Mouse (Mus musculus): ENCODE results near the gene Mgat4b.

Gene Mgat4b

DNA sequence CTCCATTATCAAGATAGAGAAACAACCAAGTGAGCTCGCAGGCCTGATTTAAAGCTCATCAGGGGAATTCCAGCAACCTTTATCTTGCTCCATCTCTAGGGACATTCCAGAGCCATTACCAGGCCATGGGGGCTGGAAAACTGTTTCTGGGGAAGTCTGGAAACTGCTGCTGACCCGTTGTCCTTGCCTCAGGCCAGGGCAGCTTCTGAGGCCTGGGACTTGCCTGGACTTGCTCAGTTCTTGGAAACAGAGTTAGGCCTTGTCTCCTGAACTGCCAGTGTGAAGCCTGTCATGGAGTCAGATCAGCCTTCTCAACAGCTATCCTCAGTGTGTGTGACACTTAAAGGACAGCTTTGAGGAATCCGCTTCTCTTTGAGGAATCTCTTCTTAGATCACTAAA is 41.5 kb downstream of the Mgat4b start:
- DNase-seq (ENCODE audit: low spot score): peak; percentile 68

- no peak for DNase-seq (ENCODE audit: low spot score)
These were observed 42.1 kb downstream of the Mgat4b start for GRCm38 (mm10) chr11:50252684-50253265.

DNA sequence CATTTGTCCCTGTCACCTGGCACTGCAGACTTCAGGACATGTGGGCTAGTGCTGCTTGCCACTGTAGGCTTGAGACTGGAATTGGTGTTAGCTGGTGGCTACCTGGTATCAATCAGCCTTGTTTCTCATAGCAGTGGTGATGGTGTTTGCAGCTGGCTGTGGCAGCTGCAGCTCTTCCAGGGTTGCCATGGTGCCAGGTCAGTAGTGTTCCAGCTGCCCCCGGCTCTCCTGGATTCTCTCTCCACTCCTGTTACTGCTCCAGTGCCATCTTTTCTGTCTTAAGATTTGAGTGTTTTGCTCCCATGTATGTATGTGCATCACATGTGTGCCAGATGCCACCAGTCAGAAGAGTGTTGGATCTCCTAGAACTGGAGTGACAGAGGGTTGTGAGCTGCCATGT is 42.7 kb downstream of the Mgat4b start:
- DNase-seq (ENCODE audit: low spot score): no peak

- no peak for DNase-seq (ENCODE audit: low spot score)
These were observed 43.4 kb downstream of the Mgat4b start for GRCm38 (mm10) chr11:50254010-50254580.

DNA sequence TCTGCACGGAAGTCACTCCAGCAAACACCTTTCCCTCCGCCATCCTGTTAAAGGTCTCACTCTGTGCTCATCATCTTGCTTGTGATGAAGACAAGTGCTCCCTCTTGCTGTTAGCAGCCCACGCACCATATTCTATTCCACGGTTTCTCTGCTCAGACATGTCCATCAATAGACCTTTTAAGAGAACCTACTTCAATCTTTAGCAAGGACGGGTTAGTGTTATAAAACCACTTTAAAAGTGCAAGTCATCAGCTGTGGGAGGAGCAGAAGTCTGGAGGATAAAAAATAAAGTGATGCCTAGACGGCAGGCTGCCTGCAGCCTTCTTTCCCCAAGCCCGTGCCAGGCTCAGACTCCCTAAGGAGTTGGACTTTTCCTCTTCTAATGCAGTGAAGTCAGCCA is 45.9 kb downstream of the Mgat4b start:
- DNase-seq (ENCODE audit: low spot score): peak; percentile 45

GRCm38 (mm10) chr11:50258310-50258709 is 47.6 kb downstream of the Mgat4b start:
- DNase-seq (ENCODE audit: low spot score): no peak

DNA sequence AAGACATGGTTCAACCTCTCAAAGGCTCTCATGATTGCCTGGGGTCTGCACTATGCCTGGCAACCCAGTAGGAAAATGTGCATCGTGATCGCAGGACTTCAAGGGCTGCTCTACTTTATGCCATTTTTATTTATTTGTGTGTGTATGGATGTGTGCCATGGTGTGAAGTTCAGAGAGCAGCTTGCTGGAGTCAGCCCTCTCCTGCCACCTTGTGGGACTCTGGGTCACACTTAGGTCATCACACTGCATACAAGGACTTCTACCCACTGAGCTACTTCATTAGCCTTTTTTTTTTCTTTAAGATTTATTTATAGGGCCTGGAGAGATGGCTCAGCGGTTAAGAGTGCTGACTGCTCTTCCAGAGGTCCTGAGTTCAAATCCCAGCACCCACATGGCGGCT is 51.3 kb downstream of the Mgat4b start:
- peak; percentile 57 for DNase-seq (ENCODE audit: low spot score)

- DNase-seq (ENCODE audit: low spot score): no peak
These were observed 52.5 kb downstream of the Mgat4b start for GRCm38 (mm10) chr11:50263198-50263597.

DNA sequence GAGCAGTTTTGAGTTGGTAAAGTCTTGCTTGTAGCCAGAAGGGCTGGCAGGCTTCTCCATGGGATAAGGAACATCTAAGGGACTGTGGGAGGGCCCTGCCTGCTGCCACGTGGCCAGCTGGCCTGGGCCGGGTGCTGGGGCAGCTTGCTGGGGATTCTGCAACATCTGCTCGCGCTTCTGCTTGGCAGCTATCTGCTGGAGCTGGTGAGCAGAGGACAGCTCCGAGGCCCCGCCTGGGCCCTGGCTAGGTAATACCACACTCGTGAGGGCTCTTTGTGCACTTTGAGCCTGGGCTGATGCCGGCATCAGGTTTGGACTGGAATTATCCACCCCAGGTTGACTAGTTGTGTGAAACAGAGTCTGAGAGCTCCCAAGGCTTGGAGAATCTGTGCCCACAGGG is 55.2 kb downstream of the Mgat4b start:
- peak; percentile 83 for DNase-seq (ENCODE audit: low spot score)

- no peak for DNase-seq (ENCODE audit: low spot score)
These were observed 56.3 kb downstream of the Mgat4b start for GRCm38 (mm10) chr11:50266997-50267396.

GRCm38 (mm10) chr11:50269163-50269562 is 58.5 kb downstream of the Mgat4b start:
- DNase-seq (ENCODE audit: low spot score): peak; percentile 53

GRCm38 (mm10) chr11:50269885-50270284 is 59.2 kb downstream of the Mgat4b start:
- no peak for DNase-seq (ENCODE audit: low spot score)

DNA sequence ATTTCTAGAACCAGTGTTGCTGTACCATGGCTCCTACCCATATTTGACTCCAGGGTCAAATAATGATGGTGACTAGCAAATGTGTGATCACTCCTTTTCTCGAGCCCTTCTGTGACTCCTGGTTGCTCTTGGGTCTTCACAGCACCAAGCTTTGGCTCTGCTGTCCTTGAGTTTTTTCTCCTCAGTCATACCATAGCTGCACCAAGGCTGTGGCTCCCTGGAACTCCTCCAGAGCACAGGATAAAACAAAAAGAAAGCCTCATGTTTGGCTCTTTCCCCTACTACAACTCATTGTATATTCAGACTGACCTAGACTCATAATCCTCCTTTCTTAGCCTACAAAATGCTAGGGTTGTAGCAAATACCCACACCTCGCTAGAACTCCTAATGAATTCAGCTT is 62.1 kb downstream of the Mgat4b start:
- no peak for DNase-seq (ENCODE audit: low spot score)

DNA sequence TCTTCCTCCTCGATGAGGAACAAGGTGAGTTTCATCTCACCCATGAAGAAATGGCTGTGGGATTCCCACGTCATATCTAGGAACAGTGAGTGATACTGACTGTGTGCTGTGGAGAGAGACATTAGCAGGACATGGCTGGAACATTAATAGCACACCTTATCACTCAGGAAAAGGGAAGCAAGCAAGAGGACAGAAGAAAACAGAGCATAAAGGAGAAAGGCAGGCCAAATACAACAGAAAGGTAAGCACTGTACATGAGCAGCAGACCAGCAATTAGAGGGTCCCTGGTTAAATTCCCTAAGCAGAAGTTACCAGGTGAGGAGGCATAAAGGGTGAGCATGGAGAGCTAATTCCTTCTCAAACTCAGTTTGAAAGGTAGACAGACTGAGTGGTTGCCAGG is 64.4 kb downstream of the Mgat4b start:
- no peak for DNase-seq (ENCODE audit: low spot score)

- peak; percentile 48 for DNase-seq (ENCODE audit: low spot score)
These were observed 65.0 kb downstream of the Mgat4b start for GRCm38 (mm10) chr11:50275568-50276151.

- no peak for DNase-seq (ENCODE audit: low spot score)
These were observed 66.3 kb downstream of the Mgat4b start for GRCm38 (mm10) chr11:50277025-50277424.

DNA sequence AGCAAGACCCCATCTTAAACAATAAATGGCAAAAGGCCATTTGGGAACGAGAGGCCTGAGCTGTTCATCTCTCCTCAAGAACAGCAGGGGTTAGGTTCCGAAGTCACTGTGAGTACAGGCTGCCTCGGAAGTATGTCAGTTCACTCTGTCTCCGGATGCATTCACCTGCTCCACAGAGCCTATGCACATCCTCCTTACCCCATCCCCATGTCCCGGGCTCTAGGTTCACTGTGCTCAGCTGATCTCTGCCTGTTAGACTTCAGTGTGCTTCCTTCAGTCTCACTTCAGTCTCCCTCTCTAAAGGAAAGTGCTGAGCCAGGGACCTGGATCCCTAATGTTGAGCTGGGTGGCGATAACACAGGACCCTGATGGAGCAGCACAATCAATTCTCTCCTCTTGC is 67.0 kb downstream of the Mgat4b start:
- no peak for DNase-seq (ENCODE audit: low spot score)

- DNase-seq (ENCODE audit: low spot score): peak; percentile 30
These were observed 68.3 kb downstream of the Mgat4b start for GRCm38 (mm10) chr11:50279005-50279404.

DNA sequence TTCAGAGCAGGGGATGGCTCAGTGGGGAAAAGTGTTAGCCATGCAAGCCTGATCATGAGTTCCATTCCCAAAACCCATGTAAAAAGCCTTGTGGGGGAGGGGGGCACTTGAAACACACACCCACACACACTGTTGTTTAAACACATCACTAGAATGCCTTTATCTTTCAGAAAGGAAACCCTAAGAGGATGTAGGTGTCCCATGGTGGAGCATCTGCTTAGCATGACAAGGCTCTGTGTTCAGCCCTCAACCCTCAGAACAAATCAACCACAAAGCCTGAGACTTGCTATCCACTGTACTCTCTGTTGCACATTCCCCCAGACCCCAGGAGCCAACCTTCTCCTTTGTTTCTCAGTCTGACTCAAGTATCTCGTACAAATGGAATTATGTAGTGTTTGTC is 69.4 kb downstream of the Mgat4b start:
- no peak for DNase-seq (ENCODE audit: low spot score)
